Mouse (Mus musculus) small intestine, adult 2 months (tissue): ENCODE data around the gene Eif4g2. TPM values are rescaled to one million over a fixed set of nuclear protein-coding genes. Genes with fewer than 3 reads are reported as not detected.

Experiments
- H3K27ac ChIP-seq: fragments of 200-500 bp; 2 replicates; pipeline ENCODE4 v1.5.1; 2012; ENCODE audit warnings: low read depth, low read length, control low read depth, inconsistent platforms; ENCODE audit not compliant: insufficient read depth
- H3K27me3 ChIP-seq: fragments of 200-500 bp; 2 replicates; pipeline ENCODE4 v1.6.1; 2012; ENCODE audit warnings: mild to moderate bottlenecking, moderate library complexity, low read length, inconsistent platforms; ENCODE audit not compliant: control insufficient read depth, insufficient read depth
- H3K36me3 ChIP-seq: fragments of 200-500 bp; 2 replicates; pipeline ENCODE4 v1.6.1; 2012; ENCODE audit warnings: mild to moderate bottlenecking, low read length, control low read depth, inconsistent platforms; ENCODE audit not compliant: control insufficient read depth, insufficient read depth
- H3K4me1 ChIP-seq: fragments of 200-500 bp; 2 replicates; pipeline ENCODE4 v1.6.1; 2012; ENCODE audit warnings: low read length, inconsistent platforms, mixed read lengths; ENCODE audit not compliant: control insufficient read depth, insufficient read depth, insufficient read length
- H3K4me3 ChIP-seq: fragments of 200-500 bp; 2 replicates; pipeline ENCODE4 v1.5.1; 2012; ENCODE audit warnings: low read depth, mild to moderate bottlenecking, control low read depth, inconsistent platforms, low read length, moderate library complexity
- CTCF ChIP-seq: fragments of 200-500 bp; IDR thresholded peaks from 2 replicates; pipeline ENCODE4 v1.5.1; 2012; ENCODE audit warnings: low read depth, mild to moderate bottlenecking, control low read depth, inconsistent platforms, low read length, moderate library complexity, mixed read lengths; ENCODE audit not compliant: insufficient replicate concordance, insufficient read length; ENCODE audit errors: extremely low read depth
- POLR2A ChIP-seq: fragments of 200-500 bp; IDR thresholded peaks from 2 replicates; pipeline ENCODE4 v1.6.1; 2012; ENCODE audit warnings: low read depth, mild to moderate bottlenecking, control low read depth, inconsistent platforms, low read length, moderate library complexity
- WGBS: fragments of 180-500 bp; shearing (Covaris S2); methylation state at CpG from one replicate; pipeline ENCODE4 v1.1.7; 2018; 5-methylcytosine and 5-hydroxymethylcytosine counted together
- polyA plus RNA-seq: library from polyadenylated mRNA; depleted of rRNA; stranded (reverse); fragments of >200 nt; gene quantifications from 2 replicates; pipeline ENCODE4 v1.2.3, GENCODE M21; 2012

Gene Eif4g2
- polyA plus RNA-seq, 1 experiment: 28.7 TPM

DNA sequence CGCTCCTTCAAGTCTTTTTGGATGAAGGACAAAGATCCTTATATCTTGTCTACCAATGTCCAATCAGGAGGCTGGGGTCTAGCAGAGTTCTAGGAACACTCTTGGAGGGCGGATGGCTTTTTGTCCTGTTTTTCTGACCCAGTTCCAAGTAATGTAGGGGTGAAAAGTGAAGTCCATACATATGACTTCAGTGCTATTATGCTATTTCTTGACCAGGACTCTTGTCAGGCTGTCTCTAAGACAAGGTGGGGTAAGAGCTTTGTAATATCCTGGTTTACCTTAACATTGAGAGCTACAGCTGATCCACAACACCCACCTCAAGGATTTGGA, 12.7 kb downstream of the Eif4g2 start:
- Histone ChIP-seq H3K36me3 (peaks cover 62% of the 10 kb centered on the region), H3K4me3 (no peak overlapping the region), H3K27ac (no peak overlapping the region), H3K4me1 (no peaks in the 10 kb centered on the region), H3K27me3 (no peaks in the 10 kb centered on the region)
- TF ChIP-seq CTCF (no peak), POLR2A (no peak)
- 93% methylated on average over 2 of the region's 2 CpGs for WGBS

DNA sequence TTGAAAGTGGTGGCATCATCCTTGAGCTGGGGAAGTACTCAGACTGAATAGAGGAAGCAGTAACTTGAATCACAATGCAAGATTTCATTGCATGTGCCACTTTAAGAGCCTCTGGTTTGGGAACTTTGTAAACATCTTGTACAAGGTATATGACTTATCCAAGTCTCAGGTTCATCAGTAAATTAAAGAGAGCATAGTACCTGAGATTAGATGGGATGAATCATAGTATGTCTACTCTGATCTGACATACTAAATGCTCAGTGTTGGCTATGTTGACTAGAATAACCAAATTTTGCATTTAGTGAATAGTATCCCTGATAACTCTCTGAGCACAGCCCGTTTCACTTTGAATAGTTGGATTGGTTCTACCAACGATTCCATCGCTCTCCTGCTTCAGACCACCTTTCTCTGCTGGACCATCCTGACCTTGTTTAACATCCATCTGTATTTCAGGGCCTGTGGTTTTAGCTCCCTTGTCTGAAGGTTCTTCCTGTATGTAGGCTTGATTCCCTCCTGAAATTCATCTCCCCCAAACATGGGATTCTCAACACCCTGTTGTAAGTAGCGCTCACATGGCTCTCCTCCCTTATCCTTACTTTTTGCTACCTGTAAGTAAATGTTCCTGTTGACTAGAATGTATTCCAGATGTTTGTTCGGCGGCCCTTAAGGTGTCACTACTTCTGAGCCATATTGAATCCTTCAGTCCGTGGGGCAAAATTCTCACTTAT, 13.2 kb downstream of the Eif4g2 start:
- H3K27ac ChIP-seq: no peak overlapping the region
- TF ChIP-seq POLR2A (no peak), CTCF (no peak)
- peaks cover 57% of the 10 kb centered on the region for H3K36me3 ChIP-seq

DNA sequence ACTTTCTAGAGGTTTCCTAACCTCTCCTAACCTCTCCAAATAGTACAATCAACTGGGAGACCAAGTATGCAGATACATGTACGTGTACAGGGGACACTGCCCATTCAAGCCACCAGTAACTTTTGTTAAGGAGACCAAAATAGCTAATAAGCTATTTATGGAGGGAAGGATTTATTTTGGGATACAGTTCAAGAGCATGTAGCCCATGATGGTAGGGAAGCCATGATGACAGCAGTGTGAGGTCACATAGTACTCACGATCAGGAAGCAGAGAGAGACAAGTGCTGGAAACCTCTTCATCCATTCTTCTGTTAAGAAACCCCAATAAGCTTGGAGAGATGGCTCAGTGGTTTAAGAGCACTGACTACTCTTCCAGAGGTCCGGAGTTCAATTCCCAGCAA, 14.6 kb downstream of the Eif4g2 start:
- Histone ChIP-seq H3K4me1 (no peaks in the 10 kb centered on the region), H3K27me3 (no peaks in the 10 kb centered on the region), H3K36me3 (peaks cover 47% of the 10 kb centered on the region), H3K4me3 (no peak overlapping the region), H3K27ac (no peak overlapping the region)
- TF ChIP-seq POLR2A (no peak), CTCF (no peak)
- 98% methylated on average over 3 of the region's 3 CpGs for WGBS

More for the DNA sequence above, 13.2 kb downstream of the Eif4g2 start:
- 91% methylated on average over 7 of the region's 7 CpGs for WGBS
- Histone ChIP-seq H3K27me3 (no peaks in the 10 kb centered on the region), H3K4me3 (no peak overlapping the region), H3K4me1 (no peaks in the 10 kb centered on the region)

DNA sequence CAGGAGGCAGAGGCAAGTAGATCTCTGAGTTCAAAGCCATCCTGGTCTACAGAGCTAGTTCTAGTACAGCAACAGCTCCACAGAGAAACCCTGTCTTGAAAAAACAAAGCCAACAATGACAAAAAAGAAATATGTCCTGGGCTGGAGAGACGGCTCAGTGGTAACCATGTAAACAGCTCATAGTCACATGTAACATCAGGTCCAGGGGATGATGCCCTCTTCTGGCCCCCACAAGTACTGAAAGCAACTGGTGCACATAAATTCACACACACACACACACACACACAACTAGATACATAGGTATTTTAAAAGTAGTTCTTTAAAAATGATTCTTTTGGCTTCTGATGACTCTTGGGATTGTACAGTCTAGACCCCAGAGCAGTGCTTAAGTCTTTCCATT, 19.9 kb downstream of the Eif4g2 start:
- H3K4me3 ChIP-seq: no peak overlapping the region
- H3K36me3 ChIP-seq: peaks cover 4% of the 10 kb centered on the region
- no peaks in the 10 kb centered on the region for H3K27me3 ChIP-seq
- 100% methylated on average over 1 of the region's 1 CpGs for WGBS
- no peak for TF ChIP-seq CTCF
- no peak for TF ChIP-seq POLR2A
- H3K4me1 ChIP-seq: no peaks in the 10 kb centered on the region
- no peak overlapping the region for H3K27ac ChIP-seq

DNA sequence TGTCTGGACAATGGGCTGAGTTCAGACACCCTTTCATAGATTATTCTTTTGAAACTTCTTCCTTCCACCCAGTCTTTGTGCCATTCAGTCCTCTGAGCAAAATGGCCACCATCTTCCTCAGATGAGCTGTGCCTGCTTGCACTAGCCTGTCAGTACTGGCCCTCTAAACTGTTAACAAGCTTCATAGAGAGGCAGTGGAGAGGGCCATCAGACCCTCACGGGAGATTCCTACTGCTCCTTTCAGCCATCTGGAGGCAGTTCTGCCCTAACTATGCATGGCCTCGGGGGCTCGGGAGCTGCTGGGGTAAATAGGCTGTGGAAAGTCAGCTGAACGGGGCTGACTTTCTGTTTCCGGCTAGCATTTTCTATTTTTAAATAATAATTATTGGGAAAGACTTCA, 23.3 kb downstream of the Eif4g2 start:
- peaks cover 12% of the 10 kb centered on the region for H3K36me3 ChIP-seq
- no peaks in the 10 kb centered on the region for H3K4me1 ChIP-seq
- no peak overlapping the region for H3K4me3 ChIP-seq
- 87% methylated on average over 5 of the region's 5 CpGs for WGBS
- H3K27ac ChIP-seq: no peak overlapping the region
- TF ChIP-seq CTCF: no peak
- TF ChIP-seq POLR2A: no peak
- H3K27me3 ChIP-seq: no peaks in the 10 kb centered on the region

DNA sequence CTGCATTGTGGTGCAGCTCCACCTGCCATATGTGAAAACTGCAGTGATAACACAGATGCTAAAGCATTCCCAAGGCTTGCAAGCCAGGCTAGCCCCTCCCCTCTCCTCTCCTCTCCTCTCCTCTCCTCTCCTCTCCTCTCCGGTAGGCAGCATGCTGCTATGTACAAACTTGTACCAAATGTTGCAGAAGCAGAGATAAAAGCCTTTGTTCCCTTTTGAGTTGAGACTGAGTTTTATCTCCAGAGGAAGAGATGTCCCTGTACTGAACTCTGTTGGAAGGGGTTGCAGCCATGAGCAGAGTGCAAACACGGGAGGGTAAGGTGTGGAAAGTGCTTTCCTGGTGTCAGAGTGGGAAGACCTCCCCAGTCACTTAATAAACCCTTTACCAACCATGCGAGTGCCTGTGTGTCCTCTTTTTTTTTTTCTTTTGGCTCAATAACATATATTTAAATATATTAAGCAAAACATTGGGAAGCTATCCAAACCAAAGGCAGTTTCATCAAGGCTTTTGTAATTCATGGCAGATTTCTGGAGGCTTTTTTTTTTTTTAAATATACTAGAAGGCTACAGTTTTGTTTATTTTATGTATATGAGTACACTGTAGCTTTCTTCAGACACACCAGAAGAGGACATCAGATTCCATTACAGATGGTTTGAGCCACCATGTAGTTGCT, 26.7 kb downstream of the Eif4g2 start:
- Histone ChIP-seq H3K4me1 (no peaks in the 10 kb centered on the region), H3K36me3 (peaks cover 38% of the 10 kb centered on the region), H3K27ac (no peak overlapping the region), H3K4me3 (no peak overlapping the region), H3K27me3 (no peaks in the 10 kb centered on the region)
- TF ChIP-seq POLR2A (no peak), CTCF (no peak)
- WGBS: 82% methylated on average over 3 of the region's 3 CpGs

DNA sequence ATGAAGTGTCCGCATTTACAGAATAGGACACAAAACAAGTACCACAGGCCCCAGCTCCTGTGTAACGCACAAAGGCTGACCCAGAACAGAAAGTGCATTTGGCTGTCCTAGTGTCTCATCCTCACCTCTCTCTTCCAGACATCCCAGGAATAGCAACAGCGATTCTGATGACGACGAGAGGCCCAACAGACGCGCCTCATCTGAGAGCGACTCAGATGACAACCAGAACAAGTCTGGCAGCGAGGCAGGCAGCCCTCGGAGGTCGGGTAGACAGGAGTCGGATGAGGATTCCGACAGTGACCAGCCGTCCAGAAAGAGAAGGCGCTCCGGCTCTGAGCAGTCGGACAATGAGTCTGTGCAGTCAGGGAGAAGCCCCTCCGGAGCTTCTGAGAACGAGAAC, 27.6 kb downstream of the Eif4g2 start:
- TF ChIP-seq POLR2A: no peak
- TF ChIP-seq CTCF: no peak
- H3K27ac ChIP-seq: no peak overlapping the region
- no peaks in the 10 kb centered on the region for H3K27me3 ChIP-seq
- no peaks in the 10 kb centered on the region for H3K4me1 ChIP-seq
- WGBS: 87% methylated on average over 19 of the region's 19 CpGs
- H3K36me3 ChIP-seq: peaks cover 45% of the 10 kb centered on the region
- no peak overlapping the region for H3K4me3 ChIP-seq
